16 mouse cellular contexts compared by ENCODE assay signal in genomic region chr6:30408276-30408675, GRCm38 (mm10).
"Had no signal": no experiment of that assay in that cellular context is flagged by ENCODE, and none has a peak within 500 bp of the region (broad histone marks: within the 10 kb centered on the region; RNA-seq: fewer than 3 reads in every experiment).

No protein-coding gene starts in this region.

- H3K36me3 ChIP-seq: neural tube, embryonic 13.5 days; neural tube, embryonic 15.5 days; stomach, embryonic 15.5 days had no signal

- H3K27ac ChIP-seq: neural tube, embryonic 13.5 days; neural tube, embryonic 15.5 days; stomach, embryonic 15.5 days; stomach, postnatal 0 days had no signal

- H3K4me2 ChIP-seq: neural tube, embryonic 13.5 days; neural tube, embryonic 15.5 days; stomach, embryonic 15.5 days had no signal

- H3K9ac ChIP-seq: neural tube, embryonic 13.5 days; neural tube, embryonic 15.5 days; stomach, embryonic 15.5 days had no signal

- H3K27me3 ChIP-seq: neural tube, embryonic 13.5 days; neural tube, embryonic 15.5 days; stomach, embryonic 15.5 days had no signal

- H3K4me3 ChIP-seq: neural tube, embryonic 13.5 days; neural tube, embryonic 15.5 days; stomach, embryonic 15.5 days had no signal

- H3K9me3 ChIP-seq: neural tube, embryonic 13.5 days; neural tube, embryonic 15.5 days; stomach, embryonic 15.5 days had no signal

- DNase-seq: retina, postnatal 1 day; right cerebral cortex, adult 18-20 months; right cerebral cortex, postnatal 14 days; right cerebral cortex, postnatal 25 days; right cerebral cortex, postnatal 4 days; spleen, adult 18-20 months; thymus, adult 18-20 months; thymus, adult 2 months; thymus, postnatal 14 days; thymus, postnatal 25 days; thymus, postnatal 36 days; thymus, postnatal 4 days had no signal
